ENCODE assay signal across 9 mouse cellular contexts in the genomic region with DNA sequence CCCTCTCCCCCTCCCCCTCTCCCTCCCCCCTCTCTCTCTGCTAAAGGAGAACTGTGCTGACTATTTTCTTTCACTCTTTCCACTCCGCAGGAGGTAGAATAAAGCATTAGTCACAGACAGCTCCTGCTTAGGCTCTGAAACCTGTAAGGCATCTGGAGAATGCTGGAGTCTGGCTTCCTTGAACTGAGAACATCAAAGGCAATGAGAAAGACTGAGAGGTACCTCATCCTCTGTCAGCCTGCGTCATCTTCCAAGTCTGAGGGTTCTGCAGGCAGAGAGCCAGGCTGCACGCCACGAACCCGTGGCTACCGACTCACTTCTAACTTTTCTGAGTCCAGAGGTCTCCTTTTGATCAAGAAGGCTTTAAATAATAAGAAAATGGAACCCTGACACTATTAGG. TPM values are rescaled to one million over a fixed set of nuclear protein-coding genes. Genes with fewer than 3 reads are reported as not detected.
DNase-seq lines count a peak whose midpoint lies in the region; ATAC-seq lines count a peak whose summit lies in the region.
"Had no signal": no experiment of that assay in that cellular context is flagged by ENCODE, and none has a peak within 500 bp of the region (broad histone marks: within the 10 kb centered on the region; RNA-seq: fewer than 3 reads in every experiment).

No protein-coding gene starts in this region.

- intact Hi-C loops in gastrocnemius, postnatal 14 days (cut with DNase I; ENCODE audit: low total_unique reads), result no loop called here

- no peak overlapping the region for H3K4me3 ChIP-seq in kidney, embryonic 15.5 days (replicated peaks)
- no peak overlapping the region for H3K4me3 ChIP-seq in limb, embryonic 13.5 days
- H3K4me3 ChIP-seq: erythroblast, embryonic 14.5 days; hindbrain, embryonic 13.5 days had no signal

- 0 out of 2 replicates have a peak, but pooled peaks cover 3% of the 10 kb centered on the region for H3K27me3 ChIP-seq in kidney, embryonic 15.5 days
- H3K27me3 ChIP-seq in limb, embryonic 13.5 days, result no peaks in the 10 kb centered on the region
- H3K27me3 ChIP-seq: hindbrain, embryonic 13.5 days had no signal

- DNase-seq in kidney, adult 18-20 months, result no peak
- peak; percentile 56 for DNase-seq in MN1 (ENCODE audit: low spot score)
- peak; percentile 63 for DNase-seq in adrenal gland, postnatal 25 days
- no peak for DNase-seq in gastrocnemius, postnatal 14 days
- no peak for DNase-seq in heart, adult 11 months

- H3K27ac ChIP-seq in kidney, embryonic 15.5 days, result no peak overlapping the region
- H3K27ac ChIP-seq in limb, embryonic 13.5 days, result no peak overlapping the region
- H3K27ac ChIP-seq: hindbrain, embryonic 13.5 days had no signal

- no peak for ATAC-seq in kidney, embryonic 15.5 days (replicated peaks; ENCODE audit: low FRiP score)
- no peak for ATAC-seq in limb, embryonic 13.5 days (ENCODE audit: low FRiP score, low read depth)

- 7% methylated on average over 6 of the region's 6 CpGs for WGBS in kidney, embryonic 15.5 days
- 5% methylated on average over 6 of the region's 6 CpGs for WGBS in limb, embryonic 13.5 days

- no peak overlapping the region for H3K9ac ChIP-seq in kidney, embryonic 15.5 days
- no peak overlapping the region for H3K9ac ChIP-seq in limb, embryonic 13.5 days
- H3K9ac ChIP-seq: hindbrain, embryonic 13.5 days had no signal

- no peaks in the 10 kb centered on the region for H3K9me3 ChIP-seq in kidney, embryonic 15.5 days (replicated peaks)
- no peaks in the 10 kb centered on the region for H3K9me3 ChIP-seq in limb, embryonic 13.5 days
- H3K9me3 ChIP-seq: hindbrain, embryonic 13.5 days had no signal

- no peaks in the 10 kb centered on the region for H3K36me3 ChIP-seq in kidney, embryonic 15.5 days
- no peaks in the 10 kb centered on the region for H3K36me3 ChIP-seq in limb, embryonic 13.5 days
- H3K36me3 ChIP-seq: hindbrain, embryonic 13.5 days had no signal

- H3K4me2 ChIP-seq in kidney, embryonic 15.5 days, result peak overlapping the region; percentile 31; the same call in 1 of the 2 replicates
- H3K4me2 ChIP-seq in limb, embryonic 13.5 days (replicated peaks), result 0 out of 2 replicates have a peak overlapping the region, but pooled peaks have one; percentile 31
- H3K4me2 ChIP-seq: hindbrain, embryonic 13.5 days had no signal

- H3K4me1 ChIP-seq in kidney, embryonic 15.5 days, result peaks cover 8% of the 10 kb centered on the region; the same call in 1 of the 2 replicates
- H3K4me1 ChIP-seq in limb, embryonic 13.5 days, result peaks cover 35% of the 10 kb centered on the region

RNA-seq across cellular contexts. Expression of gene Zbtb38, which starts 20.5 kb away (rescaled TPM):
- 20.6 TPM in 2 replicates for polyA plus RNA-seq in kidney, embryonic 15.5 days (2015; fragmentation: Nextera tagmentation; extraction: Ambion mirVana)
- total RNA-seq in adrenal gland, postnatal 25 days (2021), result 56.5 and 65.6 TPM in 2 replicates
- 14.1 and 14.4 TPM in 2 replicates for polyA plus RNA-seq in limb, embryonic 13.5 days (2015; fragmentation: Nextera tagmentation; extraction: Ambion mirVana)
- 10 to 100 TPM; 12.9 to 14.6 TPM for total RNA-seq in gastrocnemius, postnatal 14 days (2021)

Comparison
In these comparisons a context has a peak if more than half of its experiments do, and no peak if none do; other contexts are left out.
1. DNase-seq: peak in MN1 (single experiment) and adrenal gland, postnatal 25 days (single experiment); none in kidney, adult 18-20 months (single experiment), gastrocnemius, postnatal 14 days (single experiment) and heart, adult 11 months (single experiment).